Comparison of ENCODE assay signal across 8 mouse cellular contexts in genomic region chr6:7856682-7857290, GRCm38 (mm10). TPM values are rescaled to one million over a fixed set of nuclear protein-coding genes. Genes with fewer than 3 reads are reported as not detected.
A peak's percentile ranks its signal among the peaks of the same experiment; 100 is the strongest.
DNase-seq lines count a peak whose midpoint lies in the region; ATAC-seq and TF ChIP-seq lines count a peak whose summit lies in the region.

No protein-coding gene starts in this region.

- H3K9ac ChIP-seq in liver, embryonic 11.5 days (ENCODE audit: low read depth, low read length): no peak overlapping the region

- WGBS in liver, embryonic 11.5 days: 53% methylated on average over 5 of the region's 5 CpGs
- WGBS in limb, embryonic 10.5 days: 73% methylated on average over 5 of the region's 5 CpGs

- H3K36me3 ChIP-seq in G1E (replicated peaks): peaks cover 18% of the 10 kb centered on the region
- H3K36me3 ChIP-seq in liver, embryonic 11.5 days (ENCODE audit: control insufficient read depth, insufficient read depth, low read length): no peaks in the 10 kb centered on the region
- H3K36me3 ChIP-seq in limb, embryonic 10.5 days: no peaks in the 10 kb centered on the region

- 0 out of 2 replicates have a peak, but pooled peaks have one; percentile 19 for TF ChIP-seq CTCF in G1E (IDR thresholded peaks at IDR 0.05; ENCODE audit: low read depth, low read length)

- H3K4me3 ChIP-seq in G1E (ENCODE audit: low read depth, low read length): no peak overlapping the region
- no peak overlapping the region for H3K4me3 ChIP-seq in liver, embryonic 11.5 days (ENCODE audit: low read depth, low read length)
- H3K4me3 ChIP-seq in limb, embryonic 10.5 days: no peak overlapping the region

- H3K4me1 ChIP-seq in G1E (ENCODE audit: insufficient read depth, low read depth, low read length): peaks cover 41% of the 10 kb centered on the region
- H3K4me1 ChIP-seq in liver, embryonic 11.5 days (replicated peaks; ENCODE audit: control insufficient read depth, insufficient read depth, low read length): peaks cover 45% of the 10 kb centered on the region
- no peaks in the 10 kb centered on the region for H3K4me1 ChIP-seq in limb, embryonic 10.5 days

- H3K27me3 ChIP-seq in G1E (ENCODE audit: insufficient read depth, low read length): no peaks in the 10 kb centered on the region
- no peaks in the 10 kb centered on the region for H3K27me3 ChIP-seq in liver, embryonic 11.5 days (replicated peaks; ENCODE audit: control insufficient read depth, insufficient read depth, low read length)
- no peaks in the 10 kb centered on the region for H3K27me3 ChIP-seq in limb, embryonic 10.5 days (ENCODE audit: low read depth, poor library complexity, severe bottlenecking)

- intact Hi-C loops in left cerebral cortex, postnatal 25 days (cut with DNase I): no loop called here

- no peaks in the 10 kb centered on the region for H3K9me3 ChIP-seq in G1E (replicated peaks)
- H3K9me3 ChIP-seq in liver, embryonic 11.5 days (ENCODE audit: control insufficient read depth, low read length): no peaks in the 10 kb centered on the region
- no peaks in the 10 kb centered on the region for H3K9me3 ChIP-seq in limb, embryonic 10.5 days (replicated peaks)

- DNase-seq in B cell, adult 2 months: peak; percentile 70 to 75
- DNase-seq in G1E (ENCODE audit: low spot score): no peak
- no peak for DNase-seq in liver, embryonic 11.5 days (ENCODE audit: low spot score)
- no peak for DNase-seq in right cerebral cortex, postnatal 14 days
- DNase-seq in left cerebral cortex, postnatal 25 days (ENCODE audit: low spot score in 2 of 2): no peak
- DNase-seq in limb, embryonic 10.5 days (ENCODE audit: low spot score): no peak
- no peak for DNase-seq in adrenal gland, postnatal 36 days

- no peak overlapping the region; the same call in 1 of the 2 replicates for H3K4me2 ChIP-seq in liver, embryonic 11.5 days

- peak; percentile 26; the same call in 1 of the 2 replicates for ATAC-seq in G1E (ENCODE audit: extremely low read depth, insufficient number of reproducible peaks, low FRiP score, poor library complexity, severe bottlenecking)
- ATAC-seq in liver, embryonic 11.5 days (replicated peaks; ENCODE audit: low FRiP score): peak; percentile 44
- peak; percentile 75; the same call in 1 of the 2 replicates for ATAC-seq in monocyte, adult 5-6 weeks (replicated peaks; ENCODE audit: insufficient number of reproducible peaks, low FRiP score, low TSS enrichment, poor library complexity, severe bottlenecking)

- peak overlapping the region; percentile 67 for H3K27ac ChIP-seq in liver, embryonic 11.5 days (ENCODE audit: low read depth, low read length)
- no peak overlapping the region for H3K27ac ChIP-seq in limb, embryonic 10.5 days

RNA-seq across cellular contexts. Expression of gene C1galt1, which starts 12.1 kb away (rescaled TPM):
- total RNA-seq in G1E (2014; fragmentation: Nextera tagmentation) (49.1 and 56.8 TPM in 2 replicates), G1E (2017) (21.8 and 25.4 TPM in 2 replicates)
- 2.5 and 2.7 TPM in 2 replicates for polyA plus RNA-seq in G1E (2012)
- 10.5 and 11.4 TPM in 2 replicates for polyA plus RNA-seq in liver, embryonic 11.5 days (2014; fragmentation: Nextera tagmentation; extraction: Ambion mirVana)
- 34.0 to 38.6 TPM (median 38.1 TPM) in 3 replicates for total RNA-seq in monocyte, adult 5-6 weeks (2017)
- 10 to 100 TPM; 15.1 to 15.6 TPM for total RNA-seq in left cerebral cortex, postnatal 25 days (2021)
- 2.9 and 3.1 TPM in 2 replicates for polyA plus RNA-seq in limb, embryonic 10.5 days (2016; fragmentation: Nextera tagmentation; extraction: Ambion mirVana)
- 10 to 100 TPM; 24.4 to 54.9 TPM for total RNA-seq in adrenal gland, postnatal 36 days (2021)

Comparison
In these comparisons a context has a peak if more than half of its experiments do, and no peak if none do; other contexts are left out.
1. DNase-seq: peak in B cell, adult 2 months (2 of 2); none in G1E (single experiment), liver, embryonic 11.5 days (single experiment), right cerebral cortex, postnatal 14 days (single experiment), left cerebral cortex, postnatal 25 days (0 of 2), limb, embryonic 10.5 days (single experiment) and adrenal gland, postnatal 36 days (0 of 2).
2. Peak in every context shown above with its lines, with median percentiles within 50 percentile points of each other: ATAC-seq.